Mouse (Mus musculus): ENCODE results near the gene Eif4ebp2.

The Eif4ebp2 gene

GRCm38 (mm10) chr10:61383021-61383714 is 69.3 kb downstream of the Eif4ebp2 start, which contains the start of gene Pald1:
Gene Pald1, minus strand, starts transcription at chr10:61383530.
- peak; percentile 80 for DNase-seq (ENCODE audit: low read depth, low spot score)

- peak; percentile 84 for DNase-seq (ENCODE audit: low read depth, low spot score)
These were observed 70.2 kb downstream of the Eif4ebp2 start for GRCm38 (mm10) chr10:61382281-61382731.

GRCm38 (mm10) chr10:61381823-61382222 is 70.6 kb downstream of the Eif4ebp2 start:
- no peak for DNase-seq (ENCODE audit: low read depth, low spot score)

GRCm38 (mm10) chr10:61380186-61380585 is 72.3 kb downstream of the Eif4ebp2 start:
- no peak for DNase-seq (ENCODE audit: low read depth, low spot score)

- no peak for DNase-seq (ENCODE audit: low read depth, low spot score)
These were observed 73.0 kb downstream of the Eif4ebp2 start for GRCm38 (mm10) chr10:61379340-61380040.

GRCm38 (mm10) chr10:61378698-61379097 is 73.8 kb downstream of the Eif4ebp2 start:
- no peak for DNase-seq (ENCODE audit: low read depth, low spot score)
